Mouse (Mus musculus): ENCODE measurements around the gene Rtp3.
A peak's percentile ranks its signal among the peaks of the same experiment; 100 is the strongest.

Gene Rtp3

GRCm38 (mm10) chr9:110993281-110993709 is 2.9 kb upstream of the Rtp3 start:
- no peaks in the 10 kb centered on the region for H3K36me3 ChIP-seq (ENCODE audit: control insufficient read depth, insufficient read depth, low read length, poor library complexity, severe bottlenecking)
- H3K27me3 ChIP-seq (ENCODE audit: control insufficient read depth, insufficient read depth, low read length, poor library complexity, severe bottlenecking), result no peaks in the 10 kb centered on the region

GRCm38 (mm10) chr9:110989543-110989942 is 840 bp downstream of the Rtp3 start:
- no peaks in the 10 kb centered on the region for H3K27me3 ChIP-seq (ENCODE audit: control insufficient read depth, insufficient read depth, low read length, poor library complexity, severe bottlenecking)
- no peaks in the 10 kb centered on the region for H3K36me3 ChIP-seq (ENCODE audit: control insufficient read depth, insufficient read depth, low read length, poor library complexity, severe bottlenecking)
- DNase-seq (ENCODE audit: low read depth, low spot score), result no peak

More at GRCm38 (mm10) chr9:110993281-110993709, 2.9 kb upstream of the Rtp3 start:
- DNase-seq (ENCODE audit: low read depth, low spot score), result no peak

- no peaks in the 10 kb centered on the region for H3K27me3 ChIP-seq (ENCODE audit: control insufficient read depth, insufficient read depth, low read length, poor library complexity, severe bottlenecking)
- DNase-seq (ENCODE audit: low read depth, low spot score), result no peak
- H3K36me3 ChIP-seq (ENCODE audit: control insufficient read depth, insufficient read depth, low read length, poor library complexity, severe bottlenecking), result no peaks in the 10 kb centered on the region
These were observed 1.2 kb downstream of the Rtp3 start for GRCm38 (mm10) chr9:110989141-110989540.

GRCm38 (mm10) chr9:110988078-110988477 is 2.3 kb downstream of the Rtp3 start:
- no peaks in the 10 kb centered on the region for H3K36me3 ChIP-seq (ENCODE audit: control insufficient read depth, insufficient read depth, low read length, poor library complexity, severe bottlenecking)
- no peaks in the 10 kb centered on the region for H3K27me3 ChIP-seq (ENCODE audit: control insufficient read depth, insufficient read depth, low read length, poor library complexity, severe bottlenecking)
- no peak for DNase-seq (ENCODE audit: low read depth, low spot score)

GRCm38 (mm10) chr9:110987331-110987730 is 3.1 kb downstream of the Rtp3 start:
- no peaks in the 10 kb centered on the region for H3K27me3 ChIP-seq (ENCODE audit: control insufficient read depth, insufficient read depth, low read length, poor library complexity, severe bottlenecking)
- no peak for DNase-seq (ENCODE audit: low read depth, low spot score)

GRCm38 (mm10) chr9:110985951-110986350 is 4.4 kb downstream of the Rtp3 start:
- peak; percentile 25 for DNase-seq (ENCODE audit: low read depth, low spot score)
- Histone ChIP-seq H3K27me3 (ENCODE audit: control insufficient read depth, insufficient read depth, low read length, poor library complexity, severe bottlenecking) (no peaks in the 10 kb centered on the region), H3K36me3 (ENCODE audit: control insufficient read depth, insufficient read depth, low read length, poor library complexity, severe bottlenecking) (no peaks in the 10 kb centered on the region)

More at GRCm38 (mm10) chr9:110987331-110987730, 3.1 kb downstream of the Rtp3 start:
- H3K36me3 ChIP-seq (ENCODE audit: control insufficient read depth, insufficient read depth, low read length, poor library complexity, severe bottlenecking), result no peaks in the 10 kb centered on the region

GRCm38 (mm10) chr9:110985541-110985940 is 4.8 kb downstream of the Rtp3 start:
- H3K27me3 ChIP-seq (ENCODE audit: control insufficient read depth, insufficient read depth, low read length, poor library complexity, severe bottlenecking), result no peaks in the 10 kb centered on the region
- DNase-seq (ENCODE audit: low read depth, low spot score), result no peak
- H3K36me3 ChIP-seq (ENCODE audit: control insufficient read depth, insufficient read depth, low read length, poor library complexity, severe bottlenecking), result no peaks in the 10 kb centered on the region

GRCm38 (mm10) chr9:110984096-110984495 is 6.3 kb downstream of the Rtp3 start:
- H3K27me3 ChIP-seq (ENCODE audit: control insufficient read depth, insufficient read depth, low read length, poor library complexity, severe bottlenecking), result no peaks in the 10 kb centered on the region
- no peak for DNase-seq (ENCODE audit: low read depth, low spot score)
- no peaks in the 10 kb centered on the region for H3K36me3 ChIP-seq (ENCODE audit: control insufficient read depth, insufficient read depth, low read length, poor library complexity, severe bottlenecking)

- no peaks in the 10 kb centered on the region for H3K36me3 ChIP-seq (ENCODE audit: control insufficient read depth, insufficient read depth, low read length, poor library complexity, severe bottlenecking)
- no peaks in the 10 kb centered on the region for H3K27me3 ChIP-seq (ENCODE audit: control insufficient read depth, insufficient read depth, low read length, poor library complexity, severe bottlenecking)
- DNase-seq (ENCODE audit: low read depth, low spot score), result no peak
These were observed 8.0 kb downstream of the Rtp3 start for GRCm38 (mm10) chr9:110982351-110982750.

- no peak for DNase-seq (ENCODE audit: low read depth, low spot score)
- Histone ChIP-seq H3K36me3 (ENCODE audit: control insufficient read depth, insufficient read depth, low read length, poor library complexity, severe bottlenecking) (no peaks in the 10 kb centered on the region), H3K27me3 (ENCODE audit: control insufficient read depth, insufficient read depth, low read length, poor library complexity, severe bottlenecking) (no peaks in the 10 kb centered on the region)
These were observed 11.0 kb downstream of the Rtp3 start for GRCm38 (mm10) chr9:110979411-110979810.

- H3K27me3 ChIP-seq (ENCODE audit: control insufficient read depth, insufficient read depth, low read length, poor library complexity, severe bottlenecking), result no peaks in the 10 kb centered on the region
- no peak for DNase-seq (ENCODE audit: low read depth, low spot score)
- H3K36me3 ChIP-seq (ENCODE audit: control insufficient read depth, insufficient read depth, low read length, poor library complexity, severe bottlenecking), result no peaks in the 10 kb centered on the region
These were observed 24.5 kb downstream of the Rtp3 start for GRCm38 (mm10) chr9:110965910-110966231.

- DNase-seq (ENCODE audit: low read depth, low spot score), result peak; percentile 54
- no peaks in the 10 kb centered on the region for H3K27me3 ChIP-seq (ENCODE audit: control insufficient read depth, insufficient read depth, low read length, poor library complexity, severe bottlenecking)
- H3K36me3 ChIP-seq (ENCODE audit: control insufficient read depth, insufficient read depth, low read length, poor library complexity, severe bottlenecking), result no peaks in the 10 kb centered on the region
These were observed 25.1 kb downstream of the Rtp3 start for GRCm38 (mm10) chr9:110965062-110965909.

- H3K36me3 ChIP-seq (ENCODE audit: control insufficient read depth, insufficient read depth, low read length, poor library complexity, severe bottlenecking), result no peaks in the 10 kb centered on the region
- DNase-seq (ENCODE audit: low read depth, low spot score), result no peak
- no peaks in the 10 kb centered on the region for H3K27me3 ChIP-seq (ENCODE audit: control insufficient read depth, insufficient read depth, low read length, poor library complexity, severe bottlenecking)
These were observed 26.7 kb downstream of the Rtp3 start for GRCm38 (mm10) chr9:110963566-110964115.

GRCm38 (mm10) chr9:110961386-110961785 is 29.0 kb downstream of the Rtp3 start:
- no peaks in the 10 kb centered on the region for H3K27me3 ChIP-seq (ENCODE audit: control insufficient read depth, insufficient read depth, low read length, poor library complexity, severe bottlenecking)
- H3K36me3 ChIP-seq (ENCODE audit: control insufficient read depth, insufficient read depth, low read length, poor library complexity, severe bottlenecking), result no peaks in the 10 kb centered on the region
- DNase-seq (ENCODE audit: low read depth, low spot score), result no peak

GRCm38 (mm10) chr9:110960230-110961149 is 29.9 kb downstream of the Rtp3 start:
- H3K36me3 ChIP-seq (ENCODE audit: control insufficient read depth, insufficient read depth, low read length, poor library complexity, severe bottlenecking), result no peaks in the 10 kb centered on the region
- H3K27me3 ChIP-seq (ENCODE audit: control insufficient read depth, insufficient read depth, low read length, poor library complexity, severe bottlenecking), result no peaks in the 10 kb centered on the region
- DNase-seq (ENCODE audit: low read depth, low spot score), result no peak

All from splenic B cell, adult 2 months (primary cell).